Mouse (Mus musculus) testis, adult 2 months (tissue): ENCODE data around the gene Lemd2. TPM values are rescaled to one million over a fixed set of nuclear protein-coding genes. Genes with fewer than 3 reads are reported as not detected.

ENCODE experiments used
- H3K27ac ChIP-seq: fragments of 200-500 bp; 2 replicates; pipeline ENCODE4 v1.5.1; 2012; ENCODE audit warnings: low read depth, low read length; ENCODE audit not compliant: control insufficient read depth, insufficient read depth
- H3K27me3 ChIP-seq: fragments of 200-500 bp; 2 replicates; pipeline ENCODE4 v1.6.1; 2012; ENCODE audit warnings: mild to moderate bottlenecking, low read length, moderate library complexity; ENCODE audit not compliant: control insufficient read depth, insufficient read depth
- H3K36me3 ChIP-seq: fragments of 200-500 bp; 2 replicates; pipeline ENCODE4 v1.6.1; 2012; ENCODE audit warnings: mild to moderate bottlenecking, low read length; ENCODE audit not compliant: control insufficient read depth, insufficient read depth
- H3K4me1 ChIP-seq: fragments of 200-500 bp; 2 replicates; pipeline ENCODE4 v1.6.1; 2012; ENCODE audit warnings: low read length; ENCODE audit not compliant: control insufficient read depth, insufficient read depth
- H3K4me3 ChIP-seq: fragments of 200-500 bp; 2 replicates; pipeline ENCODE4 v1.5.1; 2012; ENCODE audit warnings: low read depth, mild to moderate bottlenecking, low read length, moderate library complexity, mixed read lengths; ENCODE audit not compliant: control insufficient read depth
- CTCF ChIP-seq: fragments of 200-500 bp; IDR thresholded peaks from 2 replicates; pipeline ENCODE4 v1.5.1; 2012; ENCODE audit warnings: low read depth, mild to moderate bottlenecking, inconsistent platforms, low read length, moderate library complexity; ENCODE audit not compliant: control insufficient read depth, insufficient read depth, insufficient replicate concordance
- POLR2A ChIP-seq: fragments of 200-500 bp; IDR thresholded peaks from 2 replicates; pipeline ENCODE4 v1.6.1; 2012; ENCODE audit warnings: low read depth, mild to moderate bottlenecking, inconsistent platforms, low read length, moderate library complexity; ENCODE audit not compliant: control insufficient read depth
- polyA plus RNA-seq: library from polyadenylated mRNA; depleted of rRNA; stranded (reverse); fragments of >200 nt; gene quantifications from 2 replicates; pipeline ENCODE4 v1.2.3, GENCODE M21; 2012

Gene Lemd2
- polyA plus RNA-seq, 1 experiment = 40.5 TPM

- no peak overlapping the region for H3K4me3 ChIP-seq
- no peaks in the 10 kb centered on the region for H3K36me3 ChIP-seq
- TF ChIP-seq CTCF (peak; percentile 45; the same call in 1 of the 2 replicates), POLR2A (no peak)
- H3K27me3 ChIP-seq = no peaks in the 10 kb centered on the region
- no peaks in the 10 kb centered on the region for H3K4me1 ChIP-seq
- no peak overlapping the region for H3K27ac ChIP-seq
These were observed 39.1 kb downstream of the Lemd2 start for GRCm38 (mm10) chr17:27165054-27165773.

- Histone ChIP-seq H3K4me3 (no peak overlapping the region), H3K4me1 (no peaks in the 10 kb centered on the region), H3K36me3 (no peaks in the 10 kb centered on the region), H3K27me3 (no peaks in the 10 kb centered on the region), H3K27ac (no peak overlapping the region)
- no peak for TF ChIP-seq POLR2A
- no peak for TF ChIP-seq CTCF
These were observed 43.4 kb downstream of the Lemd2 start for GRCm38 (mm10) chr17:27160905-27161304.

GRCm38 (mm10) chr17:27159169-27159568, 45.1 kb downstream of the Lemd2 start:
- H3K4me1 ChIP-seq = no peaks in the 10 kb centered on the region
- no peaks in the 10 kb centered on the region for H3K27me3 ChIP-seq
- H3K36me3 ChIP-seq = no peaks in the 10 kb centered on the region
- no peak for TF ChIP-seq POLR2A
- no peak for TF ChIP-seq CTCF
- no peak overlapping the region for H3K4me3 ChIP-seq
- no peak overlapping the region for H3K27ac ChIP-seq

- Histone ChIP-seq H3K4me3 (no peak overlapping the region), H3K36me3 (no peaks in the 10 kb centered on the region), H3K27ac (no peak overlapping the region), H3K27me3 (no peaks in the 10 kb centered on the region), H3K4me1 (peaks cover 4% of the 10 kb centered on the region; the same call in 1 of the 2 replicates)
- TF ChIP-seq POLR2A (no peak), CTCF (no peak)
These were observed 45.8 kb downstream of the Lemd2 start for GRCm38 (mm10) chr17:27158439-27158838.

GRCm38 (mm10) chr17:27155752-27156151, 48.5 kb downstream of the Lemd2 start:
- no peak overlapping the region for H3K27ac ChIP-seq
- H3K36me3 ChIP-seq = no peaks in the 10 kb centered on the region
- H3K4me3 ChIP-seq = no peak overlapping the region
- TF ChIP-seq CTCF (no peak), POLR2A (no peak)
- no peaks in the 10 kb centered on the region for H3K27me3 ChIP-seq
- peaks cover 7% of the 10 kb centered on the region for H3K4me1 ChIP-seq

GRCm38 (mm10) chr17:27154881-27155280, 49.4 kb downstream of the Lemd2 start:
- H3K27ac ChIP-seq = no peak overlapping the region
- H3K27me3 ChIP-seq = no peaks in the 10 kb centered on the region
- H3K36me3 ChIP-seq = no peaks in the 10 kb centered on the region
- TF ChIP-seq POLR2A (no peak), CTCF (no peak)
- H3K4me1 ChIP-seq = peaks cover 9% of the 10 kb centered on the region
- no peak overlapping the region for H3K4me3 ChIP-seq

- Histone ChIP-seq H3K27me3 (no peaks in the 10 kb centered on the region), H3K4me3 (no peak overlapping the region), H3K27ac (no peak overlapping the region), H3K36me3 (no peaks in the 10 kb centered on the region), H3K4me1 (peaks cover 9% of the 10 kb centered on the region)
- TF ChIP-seq POLR2A = no peak
- no peak for TF ChIP-seq CTCF
These were observed 50.0 kb downstream of the Lemd2 start for GRCm38 (mm10) chr17:27154256-27154655.
